Mouse (Mus musculus) heart, adult 18-20 months (tissue): ENCODE measurements around the gene Catsperd. TPM values are rescaled to one million over a fixed set of nuclear protein-coding genes. Genes with fewer than 3 reads are reported as not detected.
A peak's percentile ranks its signal among the peaks of the same experiment; 100 is the strongest.
"Not testable (repeated sequence)": the region's sequence is repeated elsewhere in the genome, so short reads cannot be mapped to it uniquely, and the experiment has no call there.

Experiments used
- DNase-seq, 2 experiments: peaks; one replicate each; pipeline ENCODE4 v3.0.0; 2021 to 2022; ENCODE audit warnings: mixed read lengths in 1 of 2
- long read RNA-seq, 2 experiments: library from polyadenylated mRNA; stranded (forward); transcript quantifications; one replicate each; pipeline ENCODE4 v2.0.0; 2021
- total RNA-seq, 2 experiments: library from RNA; stranded (reverse); gene quantifications; 2 replicates each; pipeline ENCODE4 v1.2.3; 2021

The Catsperd gene
- under 1 TPM in 1 of 2 experiments, not detected in 1; 0.10 TPM for total RNA-seq
- long read RNA-seq, experiment 1 = 0 reads
- long read RNA-seq, experiment 2 = 0 reads

DNA sequence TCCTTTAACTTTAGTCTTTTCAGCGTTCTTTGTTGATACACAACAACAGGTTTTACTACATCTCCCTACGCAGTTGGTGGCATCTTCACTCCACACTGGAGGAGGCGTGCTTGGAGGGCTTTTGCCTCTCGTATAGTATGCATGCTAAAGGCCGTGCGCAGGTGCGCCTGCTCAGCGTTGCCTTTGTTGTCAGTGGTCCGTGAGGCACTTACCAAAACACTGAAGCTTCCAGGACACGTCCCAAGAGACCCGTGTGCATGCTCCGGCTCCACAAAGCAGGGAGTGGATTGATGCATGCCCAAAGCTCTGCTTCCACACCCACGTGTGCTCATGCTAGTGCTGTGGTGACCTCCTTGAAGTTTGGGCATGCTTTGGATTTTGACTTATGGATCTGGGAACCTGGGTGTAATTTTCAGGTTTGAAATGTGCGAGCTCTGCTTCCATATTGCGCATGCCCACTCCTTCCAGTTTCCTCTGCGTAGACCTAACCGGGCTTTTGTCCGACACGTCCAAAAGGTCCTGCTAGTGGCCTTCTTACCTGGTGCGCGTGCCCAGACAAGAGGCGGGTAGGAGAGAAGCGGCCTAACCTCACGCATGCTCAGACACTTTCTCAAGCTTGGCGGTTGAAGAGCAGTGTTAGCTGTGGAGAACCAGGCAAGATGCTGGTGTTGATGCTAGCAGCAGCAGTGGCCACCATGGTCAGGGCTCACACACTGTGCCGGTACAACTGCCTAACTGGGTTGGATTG is at the start of gene Catsperd:
TSS of gene Catsperd (plus strand) at position 614 of the 748 bp plus-strand sequence.
- DNase-seq = no peak

DNA sequence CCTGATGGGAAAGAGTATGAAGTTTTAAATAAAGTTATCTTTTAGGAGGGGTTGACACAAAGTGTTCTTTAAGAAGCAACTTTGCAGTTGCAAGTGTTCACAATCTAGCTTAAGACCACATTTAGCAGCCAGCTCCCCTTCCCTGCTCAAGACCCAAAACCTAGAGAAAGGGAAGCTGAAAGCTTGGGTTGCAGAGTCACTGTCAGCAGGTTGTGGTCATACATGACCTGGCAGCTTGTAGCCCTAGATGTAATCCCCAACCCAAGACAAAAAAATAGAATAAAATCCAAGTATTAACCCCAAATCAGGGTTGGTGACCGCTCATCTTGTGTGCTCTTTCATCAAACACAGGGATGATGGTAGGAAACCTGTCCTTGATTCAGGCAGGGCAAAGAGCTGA is 44.9 kb upstream of the Catsperd start:
- no peak for DNase-seq

DNA sequence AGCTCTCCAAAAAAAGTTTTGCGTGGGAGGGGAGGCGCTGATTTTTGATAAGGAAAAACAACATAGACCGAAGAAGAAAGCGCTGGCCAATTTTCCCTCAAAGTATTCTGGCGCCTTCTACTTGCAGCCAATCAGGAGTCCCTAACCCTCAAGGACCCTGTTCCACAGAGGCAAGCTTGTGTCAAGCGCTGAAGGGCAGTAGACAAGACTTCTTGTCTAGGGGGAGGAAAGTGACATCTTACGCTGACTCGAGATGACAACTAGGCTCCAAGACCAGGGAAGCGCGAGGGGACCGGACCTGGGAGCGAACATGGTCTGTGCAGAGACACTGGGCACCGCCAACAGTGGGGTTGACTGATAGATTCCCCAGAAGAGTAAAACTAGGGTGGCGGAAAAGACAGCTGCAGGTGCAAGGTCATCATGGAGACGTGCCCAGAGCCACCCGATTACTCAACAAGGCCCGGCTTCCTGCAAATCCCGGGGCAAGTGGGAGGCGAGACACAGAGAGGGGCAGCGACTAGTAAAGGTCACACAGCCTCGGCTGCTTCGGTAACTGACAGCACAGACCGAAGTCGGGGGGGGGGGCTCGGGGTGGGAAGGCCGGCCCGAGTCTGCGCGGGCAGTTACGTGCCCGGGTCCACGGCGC is 44.2 kb upstream of the Catsperd start:
- peak in 1 of 2 experiments; percentile 60 for DNase-seq

DNA sequence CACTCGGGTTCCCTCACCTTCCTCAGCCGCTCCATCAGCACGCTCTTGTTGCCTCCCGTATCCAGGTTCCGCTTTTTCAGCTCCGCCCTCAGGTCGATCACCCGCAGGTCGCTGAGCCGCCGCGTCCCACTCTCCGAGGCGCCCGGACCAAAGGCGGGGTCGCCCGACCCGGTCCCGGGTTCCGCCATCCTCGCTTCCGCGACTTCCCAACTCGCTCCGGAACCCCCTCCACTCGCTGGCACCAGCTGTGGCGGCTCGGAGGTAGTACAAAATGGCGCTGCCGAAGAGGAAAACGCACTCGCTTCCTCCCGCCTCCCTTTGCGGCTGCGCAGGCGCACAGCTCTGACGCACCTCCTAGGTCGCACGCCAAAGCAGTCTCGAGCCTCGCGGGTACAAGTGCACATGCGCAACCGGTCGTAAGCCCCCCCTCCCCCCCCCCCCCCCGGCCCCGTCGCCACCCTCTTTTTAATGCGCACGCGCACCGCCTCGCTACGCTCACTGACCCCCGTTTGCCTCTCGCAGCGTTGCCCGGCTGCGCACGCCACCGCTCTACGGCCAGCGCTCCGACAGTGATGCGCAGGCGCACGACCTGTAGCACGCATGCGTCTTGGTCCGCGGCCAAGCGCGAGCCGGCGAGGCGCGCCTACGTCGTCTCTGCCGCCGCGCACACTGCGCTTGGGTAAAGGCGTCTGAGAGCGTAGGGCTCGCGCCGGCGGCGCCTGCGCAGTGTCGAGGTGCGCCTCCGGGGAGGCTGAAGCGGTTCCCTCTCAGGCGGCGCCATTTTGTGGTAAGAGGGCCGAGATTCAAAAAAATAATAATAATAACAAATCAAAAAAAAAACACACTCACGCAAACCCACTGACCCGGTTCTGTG is 43.4 kb upstream of the Catsperd start, which contains the start of the genes Safb2 and Safb:
TSS of gene Safb2 (minus strand) at position 329 of the 874 bp plus-strand sequence.
TSS of gene Safb (plus strand) at position 569 of the 874 bp plus-strand sequence.
- peak; percentile 98 to 100 for DNase-seq

DNA sequence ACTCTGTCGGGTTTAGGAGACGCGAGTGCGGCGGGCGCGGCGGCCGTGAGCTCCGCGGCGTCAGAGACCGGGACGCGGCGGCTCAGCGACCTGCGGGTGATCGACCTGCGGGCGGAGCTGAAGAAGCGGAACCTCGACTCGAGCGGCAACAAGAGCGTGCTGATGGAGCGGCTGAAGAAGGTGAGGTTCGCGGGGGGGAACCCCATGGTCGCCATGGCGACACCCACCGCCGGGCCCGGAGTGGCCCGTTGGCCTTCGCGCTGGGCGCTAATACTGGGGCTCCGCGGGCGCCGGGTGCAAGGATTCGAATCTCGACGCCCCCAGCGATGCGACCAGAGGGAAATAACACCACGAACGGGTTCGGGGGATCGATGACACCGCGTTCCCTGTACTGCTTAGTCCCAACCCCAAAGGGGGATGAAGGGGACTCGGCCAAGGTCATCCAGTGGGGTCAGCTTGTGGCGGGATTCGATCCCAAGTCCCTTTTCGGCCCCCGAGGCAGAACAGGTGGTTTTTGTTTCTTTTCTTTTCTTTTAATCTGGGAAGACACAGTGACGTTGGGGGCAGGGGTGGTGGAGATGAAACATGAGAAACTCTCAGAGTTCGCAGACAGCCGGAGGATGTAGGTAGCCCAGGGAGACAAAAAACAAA is 42.6 kb upstream of the Catsperd start:
- peak in 1 of 2 experiments; percentile 54 for DNase-seq

DNA sequence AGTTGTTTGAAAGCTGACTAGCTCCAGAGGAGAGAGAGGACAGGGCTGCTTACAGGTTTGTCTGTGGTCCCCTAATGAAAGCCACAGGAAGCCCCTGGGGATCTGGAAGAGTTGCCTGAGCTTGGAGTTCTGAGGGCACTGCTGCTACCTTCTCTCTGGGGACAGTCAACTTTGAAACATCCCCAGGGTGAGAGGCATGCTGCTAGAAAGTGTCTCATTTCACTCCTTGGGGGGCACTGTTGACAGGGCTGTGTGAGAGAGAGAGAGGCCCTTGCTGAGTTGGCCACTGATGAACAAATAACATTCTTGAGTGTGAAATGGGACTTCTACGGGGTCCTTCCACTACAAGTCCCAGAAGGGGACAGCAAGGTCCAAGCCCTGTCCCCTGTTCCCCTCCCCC is 40.2 kb upstream of the Catsperd start:
- DNase-seq = no peak

DNA sequence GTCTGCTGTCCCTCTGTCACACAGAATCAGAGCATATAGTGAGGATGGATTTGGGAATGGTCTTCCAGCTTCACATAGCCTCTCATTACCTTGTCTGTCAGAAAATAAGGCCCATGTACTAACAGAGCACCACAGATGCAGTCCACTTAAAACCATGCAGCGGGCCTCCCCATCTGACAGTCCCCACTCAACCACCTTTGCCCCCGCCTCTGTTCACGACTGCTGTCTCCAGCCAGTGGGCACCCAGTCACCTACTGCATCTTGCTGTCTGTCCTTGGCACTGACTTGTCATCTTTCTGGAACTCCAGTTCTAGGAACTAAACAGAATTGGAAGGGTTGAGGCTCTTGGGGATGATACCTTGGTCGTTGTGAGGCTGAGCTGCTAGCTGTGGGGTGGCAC is 39.0 kb upstream of the Catsperd start:
- DNase-seq = no peak

DNA sequence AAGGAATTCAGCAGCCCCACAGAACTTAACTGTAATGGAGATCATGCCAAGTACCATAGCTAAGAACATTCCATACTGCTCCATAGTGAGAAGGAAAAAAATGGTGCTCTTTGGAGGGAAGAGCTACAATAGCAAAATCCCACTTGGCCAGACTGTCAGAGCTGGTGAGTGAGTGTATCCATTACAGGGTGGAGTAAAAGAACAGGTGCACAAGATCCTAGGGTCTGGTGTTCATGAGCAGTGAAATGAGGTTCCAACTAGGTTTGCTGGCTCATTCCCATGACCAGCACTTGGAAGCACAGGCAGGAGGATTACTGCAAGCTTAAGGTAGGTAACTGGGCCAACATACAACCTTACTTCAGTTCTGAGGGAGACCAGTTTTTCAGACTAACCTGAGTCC is 35.4 kb upstream of the Catsperd start:
- DNase-seq = no peak

DNA sequence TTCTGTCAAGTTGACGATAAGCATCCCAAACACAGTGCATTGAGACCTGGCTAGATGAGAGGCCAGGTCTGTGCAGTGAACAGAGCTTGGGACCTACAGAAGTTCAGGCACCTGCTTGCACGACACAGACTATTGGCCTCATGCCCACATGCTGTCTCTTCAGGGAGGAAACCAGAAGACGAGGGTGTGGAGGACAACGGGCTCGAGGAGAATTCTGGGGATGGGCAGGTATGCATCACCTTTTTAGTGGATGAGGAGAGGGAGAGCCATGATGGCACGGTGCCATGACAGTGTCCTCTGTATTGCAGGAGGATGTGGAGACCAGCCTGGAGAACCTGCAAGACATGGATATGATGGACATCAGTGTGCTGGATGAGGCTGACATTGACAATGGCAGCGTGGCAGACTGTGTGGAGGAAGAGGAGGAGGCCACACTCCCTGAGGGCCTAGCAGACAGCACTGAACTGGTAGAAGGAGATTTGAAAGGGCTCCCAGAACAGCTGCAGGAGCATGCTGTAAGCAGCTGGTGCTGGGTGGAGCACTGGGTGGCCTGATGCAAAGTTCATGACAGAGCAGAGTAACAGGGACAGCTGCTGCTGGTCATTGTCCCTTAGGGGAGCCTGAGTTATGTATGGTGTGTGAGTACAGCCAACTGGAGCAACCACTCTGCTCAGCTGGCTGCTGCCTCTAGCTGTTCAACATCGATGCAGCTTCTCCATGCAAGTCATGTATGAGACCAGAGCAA is 34.2 kb upstream of the Catsperd start:
- peak; percentile 34 to 59 for DNase-seq

DNA sequence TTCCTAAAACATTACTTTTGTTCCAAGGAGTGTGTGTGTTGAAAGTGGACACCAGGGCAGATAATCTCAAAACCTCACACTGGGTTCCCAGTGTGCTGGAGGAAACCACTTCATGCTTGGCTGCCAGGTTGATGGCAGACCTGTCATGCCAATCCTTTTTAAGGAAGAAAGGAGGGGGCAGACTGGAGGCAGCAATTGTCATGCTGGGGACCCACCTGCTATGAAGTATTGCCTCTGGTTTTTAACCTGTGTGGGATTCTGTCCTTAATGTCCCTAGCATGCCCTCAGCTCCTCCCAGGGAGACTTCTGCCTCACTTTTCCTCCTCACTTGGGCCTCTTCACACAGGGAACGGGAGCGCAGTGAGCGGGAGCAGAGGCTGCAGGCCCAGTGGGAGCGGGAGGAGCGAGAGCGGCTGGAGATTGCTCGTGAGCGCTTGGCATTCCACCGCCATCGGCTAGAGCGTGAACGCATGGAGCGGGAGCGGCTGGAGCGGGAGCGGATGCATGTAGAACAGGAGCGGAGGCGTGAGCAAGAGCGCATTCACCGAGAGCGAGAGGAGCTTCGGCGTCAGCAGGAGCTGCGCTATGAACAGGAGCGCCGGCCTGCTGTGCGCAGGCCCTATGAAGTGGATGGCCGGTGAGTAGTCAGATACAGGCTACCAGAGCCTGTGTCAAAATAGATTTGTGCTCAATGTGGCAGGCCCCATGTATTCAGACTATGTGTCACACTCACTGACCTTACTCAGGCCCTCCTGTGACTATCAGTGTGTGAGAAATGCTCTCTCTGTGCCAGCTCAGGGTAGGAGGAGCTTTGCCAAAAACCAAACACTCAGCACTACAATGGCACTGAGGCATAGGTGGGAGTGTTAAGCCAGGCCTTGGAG is 24.5 kb upstream of the Catsperd start:
- no peak for DNase-seq

DNA sequence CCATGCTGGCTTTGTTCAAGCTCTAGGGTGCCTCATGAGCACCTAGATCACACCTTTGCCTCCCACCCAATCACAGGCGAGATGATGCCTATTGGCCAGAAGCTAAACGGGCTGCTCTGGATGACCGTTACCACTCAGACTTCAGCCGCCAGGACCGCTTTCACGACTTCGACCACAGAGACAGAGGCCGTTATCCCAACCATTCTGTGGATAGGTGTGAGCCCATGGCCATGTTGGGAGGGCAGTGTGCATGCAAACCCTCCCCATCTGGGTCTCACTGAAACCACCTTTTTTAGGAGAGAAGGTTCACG is 23.9 kb upstream of the Catsperd start:
- no peak for DNase-seq

DNA sequence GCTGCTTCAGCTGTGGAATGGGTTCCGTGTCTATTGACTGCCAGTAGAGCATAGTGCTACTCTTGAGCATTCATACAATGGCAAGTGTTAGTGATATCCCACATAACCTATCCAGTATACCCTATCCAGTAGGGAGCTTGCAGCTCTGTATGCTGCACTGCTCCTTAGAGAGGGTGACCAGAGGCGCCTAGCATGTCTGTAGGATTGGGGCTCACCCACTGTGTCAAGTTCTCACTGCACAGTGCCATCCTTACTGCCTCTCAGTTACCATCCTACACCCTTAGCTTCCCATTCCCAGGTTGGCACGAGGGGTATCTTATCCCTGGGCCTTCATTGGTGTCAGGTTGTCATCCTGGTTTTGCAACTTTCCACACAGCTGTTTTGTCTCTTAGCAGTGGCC is 23.5 kb upstream of the Catsperd start:
- DNase-seq = no peak

DNA sequence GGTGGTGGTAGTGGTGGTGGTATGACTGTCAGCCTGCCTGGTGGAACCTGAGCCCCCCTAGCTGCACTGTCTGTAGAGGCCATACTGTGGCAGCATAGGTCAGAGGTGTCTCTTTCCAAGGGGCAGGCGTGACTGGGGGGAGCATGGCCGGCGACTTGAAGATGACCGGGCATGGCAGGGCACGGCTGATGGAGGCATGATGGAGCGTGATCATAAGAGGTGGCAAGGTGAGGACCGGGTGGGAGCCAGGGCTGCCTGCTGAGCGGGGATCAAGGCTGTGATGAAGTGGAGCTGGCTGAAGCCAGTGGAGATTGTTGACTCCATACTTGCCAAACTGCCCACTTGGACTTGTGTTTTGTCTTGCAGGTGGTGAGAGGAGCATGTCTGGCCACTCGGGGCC is 22.5 kb upstream of the Catsperd start:
- no peak for DNase-seq

DNA sequence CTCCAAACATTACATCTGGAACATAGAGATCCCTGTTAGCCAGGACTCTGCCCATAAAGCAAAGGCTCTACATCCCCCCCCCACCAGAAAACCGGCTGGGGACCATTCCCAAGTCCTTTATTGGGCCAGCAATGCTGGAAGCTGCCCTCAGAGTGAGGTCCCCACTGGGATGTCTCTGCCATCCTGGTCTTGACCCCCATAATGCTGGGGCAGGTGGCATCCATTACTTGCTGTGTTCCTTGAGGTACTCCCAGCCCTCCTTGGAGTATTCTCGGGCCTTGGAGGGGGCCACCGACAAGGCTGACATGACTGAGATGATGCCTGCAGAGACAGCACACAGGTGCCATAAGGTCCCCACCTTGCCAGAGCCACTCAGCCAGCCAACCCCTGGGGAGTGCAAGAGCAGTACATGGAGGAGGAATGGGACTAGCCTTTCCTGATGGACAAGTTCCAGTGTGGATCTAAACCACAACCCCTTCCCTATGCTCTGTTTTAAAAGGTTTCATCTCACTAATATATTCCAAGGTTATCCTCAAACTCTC is 20.4 kb upstream of the Catsperd start:
- no peak for DNase-seq

DNA sequence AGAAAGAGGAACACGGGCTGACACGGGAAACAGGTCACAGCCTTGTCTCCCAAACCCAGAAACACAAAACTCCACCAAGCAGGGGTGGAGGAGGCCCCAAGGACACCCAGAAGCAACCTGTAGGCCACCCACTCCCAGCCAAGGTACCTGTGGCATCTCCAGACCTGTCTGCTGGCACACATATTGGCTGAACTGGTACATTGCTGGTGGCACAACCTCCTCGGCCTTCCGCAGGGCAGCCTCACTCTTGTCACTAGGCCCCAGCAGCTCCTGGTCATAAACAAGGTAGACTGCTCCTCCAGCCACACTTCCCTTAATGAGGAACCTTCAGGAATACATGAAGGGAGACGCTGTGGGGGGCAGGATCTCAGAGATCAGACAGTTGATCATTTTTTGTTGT is 19.2 kb upstream of the Catsperd start:
- no peak for DNase-seq

DNA sequence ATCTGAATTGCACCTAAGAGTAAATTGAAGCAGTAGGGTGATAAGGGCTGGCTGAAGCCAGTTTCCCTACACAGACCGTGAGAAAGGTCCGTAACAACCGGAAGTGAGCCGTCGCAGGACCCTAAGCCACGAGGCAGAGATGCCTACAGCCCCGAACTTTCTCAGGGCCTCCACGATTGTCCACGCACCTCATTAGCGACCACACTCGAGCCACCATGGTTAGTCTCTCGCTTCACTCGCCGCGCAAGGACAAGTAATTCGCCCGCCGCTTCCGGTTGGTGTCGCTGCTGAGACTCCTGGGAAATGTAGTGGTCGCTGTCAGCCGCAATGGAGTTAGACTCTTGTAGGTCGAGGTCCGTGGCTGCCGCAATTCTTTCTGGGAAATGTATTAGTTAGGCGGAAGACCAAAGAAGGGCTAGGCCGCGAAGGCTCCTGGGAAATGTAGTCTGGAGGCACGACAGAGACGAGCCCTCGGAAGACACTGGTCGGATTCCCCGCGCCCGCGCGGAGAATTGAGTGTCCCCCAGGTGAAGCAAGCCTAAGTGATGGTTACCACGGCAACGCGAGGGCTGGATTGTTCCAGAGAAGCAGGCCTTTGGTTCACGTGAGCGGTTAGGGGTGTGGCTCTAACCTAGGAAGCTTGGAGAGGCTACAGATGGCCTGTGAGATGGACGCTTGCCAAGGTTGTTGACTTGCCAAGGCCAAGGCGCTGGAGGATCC is 18.3 kb upstream of the Catsperd start, which contains the start of gene 2410015M20Rik:
TSS of gene 2410015M20Rik (minus strand) at position 320 of the 720 bp plus-strand sequence.
- DNase-seq = peak; percentile 97 to 98

DNA sequence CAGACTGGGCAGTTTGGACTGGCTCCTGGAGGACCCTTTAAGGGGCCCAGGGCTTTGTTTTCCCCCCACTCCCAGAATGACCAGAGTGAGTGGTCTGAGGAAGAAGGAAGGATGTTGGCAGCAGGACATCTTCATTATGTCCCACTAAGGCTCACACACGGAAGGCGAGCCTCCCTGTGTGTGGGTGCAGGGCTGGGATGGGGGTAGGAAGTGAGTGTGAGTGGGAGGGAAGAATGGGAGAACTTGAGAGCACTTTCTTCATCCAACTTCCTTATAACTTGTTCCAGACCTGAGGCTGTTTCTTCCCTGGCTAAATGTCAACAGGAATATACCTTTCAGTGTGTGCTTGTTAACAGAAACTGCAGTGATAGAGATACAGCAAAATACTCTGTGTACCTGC is 16.6 kb upstream of the Catsperd start:
- no peak for DNase-seq

DNA sequence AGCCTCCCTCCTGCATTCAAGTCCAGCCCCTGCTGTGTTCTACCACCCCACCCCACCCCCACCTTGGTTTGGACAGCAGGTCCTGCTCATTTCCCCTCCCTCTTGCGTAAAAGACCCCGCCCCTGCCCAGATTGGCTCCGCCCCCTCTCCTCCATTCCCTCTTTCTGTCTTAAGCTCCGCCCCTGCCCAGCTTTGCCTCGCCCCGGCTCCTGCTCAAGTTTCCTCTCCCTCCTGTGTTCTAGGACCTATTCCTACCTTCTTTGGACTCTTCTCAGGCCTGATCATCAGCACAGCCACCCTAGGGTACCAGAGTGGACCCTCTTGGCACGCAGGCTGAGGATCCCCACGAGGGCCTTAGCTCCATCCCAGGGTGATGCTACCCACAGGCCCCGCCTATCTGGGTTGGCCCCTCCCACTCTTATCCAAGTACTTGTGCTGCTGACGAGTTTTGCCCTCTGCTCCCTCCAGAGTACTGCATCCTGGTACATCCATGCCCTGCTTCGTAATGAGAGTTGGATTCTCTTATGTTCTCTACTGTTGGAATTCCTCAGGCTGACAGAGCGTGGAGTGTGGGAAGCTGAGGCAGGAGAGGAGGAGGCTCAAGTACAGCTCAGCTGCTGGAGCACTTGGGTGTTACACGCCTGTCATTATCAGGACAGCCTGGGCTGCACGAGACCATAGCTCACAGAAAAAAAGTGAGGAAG is 15.9 kb upstream of the Catsperd start:
- DNase-seq = no peak

DNA sequence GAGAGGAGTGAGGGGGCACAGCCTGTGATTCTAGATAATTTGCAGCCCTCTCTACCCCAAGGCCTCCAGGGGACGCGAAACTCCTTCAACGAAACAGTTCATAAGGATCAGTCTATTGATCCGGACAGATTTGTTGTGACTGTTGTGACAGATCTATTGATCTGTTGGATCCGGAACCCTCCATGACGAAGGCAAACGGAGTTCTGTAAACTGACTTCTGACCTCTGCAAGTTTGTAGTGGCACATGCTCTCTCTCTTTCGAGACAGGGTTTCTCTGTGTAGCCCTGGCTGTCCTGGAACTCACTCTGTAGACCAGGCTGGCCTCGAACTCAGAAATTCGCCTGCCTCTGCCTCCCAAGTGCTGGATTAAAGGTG is 15.4 kb upstream of the Catsperd start:
- not testable (repeated sequence) for DNase-seq
